8 mouse cellular contexts compared by ENCODE assay signal in the genomic region with DNA sequence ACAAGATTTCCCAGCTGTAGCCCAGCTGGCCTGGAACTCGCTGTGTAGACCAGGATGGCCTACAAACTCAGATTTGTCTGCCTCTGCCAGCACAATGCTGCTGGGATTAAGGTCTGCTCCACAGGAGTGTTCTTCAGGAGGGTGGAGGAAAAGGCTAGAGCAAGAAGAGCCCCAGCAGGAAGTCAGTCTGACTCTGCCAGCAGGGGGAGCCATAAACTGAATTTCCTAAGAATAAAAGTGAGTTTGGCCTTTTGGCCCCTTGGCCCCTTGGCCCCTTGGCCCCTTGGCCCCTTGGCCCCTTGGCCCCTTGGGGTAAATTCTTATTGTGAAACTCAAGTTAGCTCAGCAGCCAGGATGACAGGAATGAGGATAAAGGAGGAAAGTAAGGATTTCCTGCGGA. TPM values are rescaled to one million over a fixed set of nuclear protein-coding genes. Genes with fewer than 3 reads are reported as not detected.
DNase-seq lines count a peak whose midpoint lies in the region; ATAC-seq lines count a peak whose summit lies in the region.

No protein-coding gene starts in this region.

- no peak overlapping the region for H3K4me2 ChIP-seq in hindbrain, embryonic 11.5 days (replicated peaks; ENCODE audit: low read depth, low read length)
- no peak overlapping the region for H3K4me2 ChIP-seq in forebrain, embryonic 12.5 days

- no peaks in the 10 kb centered on the region for H3K9me3 ChIP-seq in hindbrain, embryonic 11.5 days (ENCODE audit: control insufficient read depth, low read length)
- no peaks in the 10 kb centered on the region for H3K9me3 ChIP-seq in hindbrain, embryonic 10.5 days
- H3K9me3 ChIP-seq in forebrain, embryonic 12.5 days, result no peaks in the 10 kb centered on the region

- H3K9ac ChIP-seq in hindbrain, embryonic 11.5 days (ENCODE audit: low read depth, low read length), result no peak overlapping the region
- no peak overlapping the region for H3K9ac ChIP-seq in forebrain, embryonic 12.5 days

- DNase-seq in hindbrain, embryonic 11.5 days (ENCODE audit: low spot score), result peak; percentile 13
- DNase-seq in hindbrain, embryonic 10.5 days (ENCODE audit: low spot score), result no peak
- DNase-seq in 416B (ENCODE audit: low read depth) (peak; percentile 48), NIH3T3 (ENCODE audit: low read depth) (peak; percentile 53), MN1 (ENCODE audit: low spot score) (no peak)
- peak; percentile 27 for DNase-seq in gastrocnemius, postnatal 10 days
- peak; percentile 34 to 38 for DNase-seq in natural killer cell, adult 2 months (ENCODE audit: low spot score in 2 of 2)

- no peak overlapping the region for H3K4me3 ChIP-seq in hindbrain, embryonic 11.5 days (ENCODE audit: low read depth, low read length)
- no peak overlapping the region for H3K4me3 ChIP-seq in hindbrain, embryonic 10.5 days
- H3K4me3 ChIP-seq in forebrain, embryonic 12.5 days (replicated peaks), result no peak overlapping the region

- H3K27ac ChIP-seq in hindbrain, embryonic 11.5 days (ENCODE audit: low read depth, low read length), result no peak overlapping the region
- H3K27ac ChIP-seq in hindbrain, embryonic 10.5 days, result no peak overlapping the region
- H3K27ac ChIP-seq in forebrain, embryonic 12.5 days, result no peak overlapping the region

- no peak for ATAC-seq in hindbrain, embryonic 11.5 days (ENCODE audit: low FRiP score)
- no peak for ATAC-seq in forebrain, embryonic 12.5 days (ENCODE audit: low FRiP score)

- no peaks in the 10 kb centered on the region for H3K4me1 ChIP-seq in hindbrain, embryonic 11.5 days (replicated peaks; ENCODE audit: control insufficient read depth, insufficient read depth, low read length)
- H3K4me1 ChIP-seq in hindbrain, embryonic 10.5 days (replicated peaks), result no peaks in the 10 kb centered on the region
- H3K4me1 ChIP-seq in forebrain, embryonic 12.5 days, result 0 out of 2 replicates have a peak, but pooled peaks cover 2% of the 10 kb centered on the region

- H3K36me3 ChIP-seq in hindbrain, embryonic 11.5 days (ENCODE audit: control insufficient read depth, insufficient read depth, low read length), result no peaks in the 10 kb centered on the region
- H3K36me3 ChIP-seq in hindbrain, embryonic 10.5 days, result no peaks in the 10 kb centered on the region
- no peaks in the 10 kb centered on the region for H3K36me3 ChIP-seq in forebrain, embryonic 12.5 days (replicated peaks)

- no peaks in the 10 kb centered on the region for H3K27me3 ChIP-seq in hindbrain, embryonic 11.5 days (ENCODE audit: control insufficient read depth, insufficient read depth, low read length)
- 0 out of 2 replicates have a peak, but pooled peaks cover 5% of the 10 kb centered on the region for H3K27me3 ChIP-seq in hindbrain, embryonic 10.5 days (ENCODE audit: insufficient read depth, poor library complexity, severe bottlenecking)
- H3K27me3 ChIP-seq in forebrain, embryonic 12.5 days, result no peaks in the 10 kb centered on the region

- 53% methylated on average over 2 of the region's 2 CpGs for WGBS in hindbrain, embryonic 11.5 days
- 45% methylated on average over 2 of the region's 2 CpGs for WGBS in hindbrain, embryonic 10.5 days
- WGBS in forebrain, embryonic 12.5 days, result 46% methylated on average over 2 of the region's 2 CpGs

RNA-seq across cellular contexts. Expression of gene Ercc6l, which starts 2.9 kb away (rescaled TPM):
- polyA plus RNA-seq in hindbrain, embryonic 11.5 days (2014; fragmentation: Nextera tagmentation; extraction: Ambion mirVana), result 16.1 and 18.8 TPM in 2 replicates
- polyA plus RNA-seq in hindbrain, embryonic 10.5 days (2016; fragmentation: Nextera tagmentation; extraction: Ambion mirVana), result 13.7 and 21.8 TPM in 2 replicates
- total RNA-seq in gastrocnemius, postnatal 10 days (2021), result 1 to 10 TPM; 1.6 to 2.1 TPM
- polyA plus RNA-seq in forebrain, embryonic 12.5 days (2016; fragmentation: Nextera tagmentation; extraction: Ambion mirVana), result 17.9 and 18.5 TPM in 2 replicates

RNA-seq across cellular contexts. Expression of gene Rps4x, which starts 29.4 kb away (rescaled TPM):
- polyA plus RNA-seq in hindbrain, embryonic 11.5 days (2014; fragmentation: Nextera tagmentation; extraction: Ambion mirVana), result 644 and 684 TPM in 2 replicates
- polyA plus RNA-seq in hindbrain, embryonic 10.5 days (2016; fragmentation: Nextera tagmentation; extraction: Ambion mirVana), result 569 and 666 TPM in 2 replicates
- total RNA-seq in gastrocnemius, postnatal 10 days (2021), result 1,000 to 10,000 TPM in 1 of 2 experiments, 100 to 1,000 TPM in 1; 990 to 1,091 TPM
- polyA plus RNA-seq in forebrain, embryonic 12.5 days (2016; fragmentation: Nextera tagmentation; extraction: Ambion mirVana), result 531 and 555 TPM in 2 replicates

RNA-seq across cellular contexts. Expression of gene Pin4, which starts 40.5 kb away (rescaled TPM):
- 70.7 and 81.7 TPM in 2 replicates for polyA plus RNA-seq in hindbrain, embryonic 11.5 days (2014; fragmentation: Nextera tagmentation; extraction: Ambion mirVana)
- 85.5 and 89.4 TPM in 2 replicates for polyA plus RNA-seq in hindbrain, embryonic 10.5 days (2016; fragmentation: Nextera tagmentation; extraction: Ambion mirVana)
- 10 to 100 TPM; 21.2 to 27.5 TPM for total RNA-seq in gastrocnemius, postnatal 10 days (2021)
- 82.2 and 84.4 TPM in 2 replicates for polyA plus RNA-seq in forebrain, embryonic 12.5 days (2016; fragmentation: Nextera tagmentation; extraction: Ambion mirVana)

Comparison
In these comparisons a context has a peak if more than half of its experiments do, and no peak if none do; other contexts are left out.
1. DNase-seq: peak in hindbrain, embryonic 11.5 days (single experiment), 416B (single experiment), NIH3T3 (single experiment), gastrocnemius, postnatal 10 days (single experiment) and natural killer cell, adult 2 months (2 of 2); none in hindbrain, embryonic 10.5 days (single experiment) and MN1 (single experiment).